Mouse (Mus musculus) midbrain, postnatal 0 days (tissue): Measurements from ENCODE around the gene Tnrc6b. TPM values are rescaled to one million over a fixed set of nuclear protein-coding genes. Genes with fewer than 3 reads are reported as not detected.
"Not testable (repeated sequence)": the region's sequence is repeated elsewhere in the genome, so short reads cannot be mapped to it uniquely, and the experiment has no call there.

Experiments
- ATAC-seq: fragments of 200-750 bp; cut with Nextera tagmentation; 2 replicates; pipeline ENCODE4 v1.8.0; 2017; ENCODE audit warnings: moderate number of reproducible peaks, mild to moderate bottlenecking, moderate TSS enrichment, moderate library complexity; ENCODE audit not compliant: low FRiP score
- DNase-seq: peaks from one replicate; pipeline ENCODE4 v3.0.0-alpha.2; 2015; ENCODE audit warnings: low spot score
- H3K27ac ChIP-seq: fragments of 300-500 bp; sonication (generic); 2 replicates; pipeline ENCODE4 v1.5.1; 2014; ENCODE audit warnings: low read depth, mild to moderate bottlenecking, low read length, mixed read lengths
- H3K27me3 ChIP-seq: fragments of 300-500 bp; sonication (generic); 2 replicates; pipeline ENCODE4 v1.6.1; 2014; ENCODE audit warnings: low read length, control low read depth, mixed read lengths; ENCODE audit not compliant: insufficient read depth
- H3K36me3 ChIP-seq: fragments of 300-500 bp; sonication (generic); 2 replicates; pipeline ENCODE4 v1.6.1; 2014; ENCODE audit warnings: low read length, control low read depth, mixed read lengths; ENCODE audit not compliant: insufficient read depth
- H3K4me1 ChIP-seq: fragments of 300-500 bp; sonication (generic); 2 replicates; pipeline ENCODE4 v1.6.1; 2014; ENCODE audit warnings: mild to moderate bottlenecking, control low read depth, antibody characterized with exemption, low read length, mixed read lengths; ENCODE audit not compliant: insufficient read depth
- H3K4me2 ChIP-seq: fragments of 300-500 bp; sonication (generic); 2 replicates; pipeline ENCODE4 v1.6.1; 2014; ENCODE audit warnings: low read depth, mild to moderate bottlenecking, low read length, mixed read lengths; ENCODE audit not compliant: poor library complexity, severe bottlenecking
- H3K4me3 ChIP-seq: fragments of 300-500 bp; sonication (generic); 2 replicates; pipeline ENCODE4 v1.5.1; 2014; ENCODE audit warnings: low read depth, mild to moderate bottlenecking, low read length, moderate library complexity
- H3K9ac ChIP-seq: fragments of 300-500 bp; sonication (generic); replicated peaks from 2 replicates; pipeline ENCODE4 v1.6.1; 2014; ENCODE audit warnings: mild to moderate bottlenecking, low read length, moderate library complexity, mixed read lengths; ENCODE audit not compliant: poor library complexity, severe bottlenecking
- H3K9me3 ChIP-seq: fragments of 300-500 bp; sonication (generic); 2 replicates; pipeline ENCODE4 v1.6.1; 2016; ENCODE audit warnings: low read length, control low read depth
- CTCF ChIP-seq: IDR thresholded peaks from 2 replicates; pipeline ENCODE4 v1.5.1; 2016; ENCODE audit warnings: antibody characterized with exemption, mild to moderate bottlenecking
- WGBS: fragments of 180-500 bp; shearing (Covaris S2); extraction: QIAGEN DNeasy Blood & Tissue Kit; methylation state at CpG from one replicate; pipeline ENCODE4 v1.1.7; 2014; 5-methylcytosine and 5-hydroxymethylcytosine counted together
- polyA plus RNA-seq: library from polyadenylated mRNA; unstranded; fragments of >200 nt; fragmentation: Nextera tagmentation; extraction: Ambion mirVana; gene quantifications from 2 replicates; pipeline ENCODE4 v1.2.1, GENCODE M21; 2015
- total RNA-seq: library from RNA; depleted of rRNA; stranded (reverse); fragments of >200 nt; gene quantifications from 2 replicates; pipeline ENCODE4 v1.2.3, GENCODE M21; 2014

Gene Tnrc6b
- total and polyA plus RNA-seq, 2 experiments from 2014 or later = 26.3 to 30.0 TPM

DNA sequence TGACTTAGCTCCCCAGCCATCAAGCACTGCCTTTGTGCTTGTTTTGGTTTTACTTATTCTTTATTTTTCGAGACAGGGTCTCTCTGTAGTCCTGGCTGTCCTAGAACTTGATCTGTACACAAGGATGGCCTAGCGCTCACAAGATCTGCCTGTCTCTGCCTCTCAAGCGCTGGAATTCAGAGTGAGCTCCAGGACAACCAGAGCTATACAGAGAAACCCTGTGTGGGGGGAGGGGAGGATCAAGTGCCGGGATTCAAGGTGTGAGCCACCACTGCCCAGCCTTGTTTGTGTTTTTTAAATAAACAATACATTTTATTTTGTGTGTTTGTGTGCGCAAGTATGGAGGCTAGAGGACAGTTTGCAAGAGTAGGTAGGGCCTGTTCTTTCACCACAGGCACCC is 141.0 kb downstream of the Tnrc6b start:
- DNase-seq = no peak
- no peaks in the 10 kb centered on the region for H3K36me3 ChIP-seq
- no peak for TF ChIP-seq CTCF
- 97% methylated on average over 5 of the region's 5 CpGs for WGBS
- H3K27ac ChIP-seq = no peak overlapping the region
- H3K9me3 ChIP-seq = no peaks in the 10 kb centered on the region
- no peak overlapping the region for H3K4me2 ChIP-seq
- no peaks in the 10 kb centered on the region for H3K27me3 ChIP-seq
- no peak overlapping the region for H3K9ac ChIP-seq
- ATAC-seq = no peak
- H3K4me1 ChIP-seq = peaks cover 6% of the 10 kb centered on the region; the same call in 1 of the 2 replicates
- H3K4me3 ChIP-seq = no peak overlapping the region

DNA sequence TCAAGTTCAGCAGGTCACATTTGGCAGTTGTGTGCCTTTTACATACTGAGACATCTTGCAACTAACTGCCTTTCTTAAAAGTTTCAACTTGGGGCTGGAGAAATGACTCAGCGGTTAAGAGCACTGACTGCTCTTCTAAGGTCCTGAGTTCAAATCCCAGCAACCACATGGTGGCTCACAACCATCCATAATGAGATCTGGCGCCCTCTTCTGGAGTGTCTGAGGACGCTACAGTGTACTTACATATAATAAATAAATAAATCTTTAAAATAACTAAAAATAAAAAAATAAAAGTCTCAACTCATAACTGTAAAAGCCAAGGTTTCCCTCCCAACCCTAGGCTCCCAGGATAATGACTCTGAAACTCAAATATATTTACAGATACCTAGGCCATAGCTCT is 141.4 kb downstream of the Tnrc6b start:
- not testable (repeated sequence) for H3K9me3 ChIP-seq, H3K4me1 ChIP-seq, H3K27ac ChIP-seq, H3K36me3 ChIP-seq, H3K9ac ChIP-seq, H3K4me2 ChIP-seq, H3K4me3 ChIP-seq, DNase-seq, H3K27me3 ChIP-seq, ATAC-seq
- 90% methylated on average over 3 of the region's 3 CpGs for WGBS

DNA sequence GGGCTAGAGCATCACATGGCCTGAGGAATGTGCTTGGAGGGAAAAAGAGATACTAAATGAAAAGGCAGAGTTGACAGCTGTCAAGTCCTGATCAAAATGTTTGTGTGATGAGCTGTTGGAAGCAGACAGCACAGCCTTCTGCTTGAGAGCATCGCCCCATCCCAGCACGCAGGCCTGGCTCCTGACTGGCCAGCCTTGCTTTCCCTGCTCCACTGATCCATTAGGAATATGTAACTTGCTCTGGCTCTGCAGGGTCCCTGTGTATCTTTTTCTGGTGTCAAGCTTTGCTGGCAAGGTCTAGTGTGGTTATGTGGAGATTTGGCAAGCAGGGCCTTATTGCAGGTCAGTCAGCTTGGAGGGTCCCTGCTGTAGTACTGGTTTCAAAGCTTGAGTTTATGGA is 148.3 kb downstream of the Tnrc6b start:
- H3K27me3 ChIP-seq = no peaks in the 10 kb centered on the region
- H3K9ac ChIP-seq = no peak overlapping the region
- no peak overlapping the region for H3K4me2 ChIP-seq
- DNase-seq (peak; percentile 58), ATAC-seq (no peak)
- WGBS = 78% methylated on average over 2 of the region's 2 CpGs
- H3K9me3 ChIP-seq = no peaks in the 10 kb centered on the region
- no peak overlapping the region for H3K27ac ChIP-seq
- peaks cover 5% of the 10 kb centered on the region; the same call in 1 of the 2 replicates for H3K36me3 ChIP-seq
- H3K4me1 ChIP-seq = peaks cover 3% of the 10 kb centered on the region; the same call in 1 of the 2 replicates
- no peak for TF ChIP-seq CTCF
- no peak overlapping the region for H3K4me3 ChIP-seq

DNA sequence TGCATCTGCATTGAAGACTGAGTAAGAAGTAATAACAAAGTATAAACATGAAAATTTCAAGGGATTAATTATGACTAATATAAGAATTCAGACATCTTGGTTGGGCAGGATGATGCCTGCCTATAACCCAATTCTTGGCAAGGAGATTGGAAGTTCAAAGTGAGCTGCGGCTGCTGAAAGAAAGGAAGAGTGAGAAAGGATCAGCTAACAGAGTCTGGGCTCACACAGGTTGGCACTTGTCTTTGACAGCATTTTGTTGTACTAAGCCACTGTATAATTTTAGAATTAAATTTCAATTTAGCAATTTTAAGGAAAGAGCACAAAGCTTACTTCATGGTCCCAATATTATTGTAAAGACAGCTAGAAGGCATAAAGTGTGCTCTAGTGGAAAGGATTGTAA is 150.2 kb downstream of the Tnrc6b start:
- Histone ChIP-seq H3K27ac (no peak overlapping the region), H3K27me3 (no peaks in the 10 kb centered on the region), H3K36me3 (peaks cover 5% of the 10 kb centered on the region), H3K4me3 (no peak overlapping the region), H3K4me1 (no peaks in the 10 kb centered on the region; the same call in 1 of the 2 replicates), H3K4me2 (no peak overlapping the region), H3K9ac (no peak overlapping the region), H3K9me3 (no peaks in the 10 kb centered on the region)
- no peak for ATAC-seq
- no peak for TF ChIP-seq CTCF
- no peak for DNase-seq
- WGBS = 59% methylated on average over 1 of the region's 1 CpGs

DNA sequence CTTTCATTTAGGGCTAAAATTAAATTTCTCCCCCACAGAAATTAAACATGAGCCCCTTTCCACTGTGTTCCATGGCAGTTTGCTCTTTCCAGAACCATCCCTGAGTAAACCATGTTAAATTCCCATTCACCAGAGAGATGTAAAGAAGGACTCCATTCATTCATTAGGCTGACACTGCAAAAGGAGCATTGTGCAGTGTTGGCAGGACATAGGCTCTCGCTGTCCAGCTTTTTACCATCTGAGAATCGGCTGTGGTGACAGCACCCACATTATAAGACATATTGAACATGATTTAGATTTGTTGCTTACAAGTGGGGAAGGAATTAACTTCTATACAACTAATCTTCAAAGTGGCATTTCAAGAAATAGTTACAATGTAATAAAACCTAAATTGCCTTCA is 150.9 kb downstream of the Tnrc6b start:
- no peaks in the 10 kb centered on the region for H3K9me3 ChIP-seq
- peaks cover 8% of the 10 kb centered on the region for H3K36me3 ChIP-seq
- no peak overlapping the region for H3K9ac ChIP-seq
- no peak for TF ChIP-seq CTCF
- ATAC-seq (no peak), DNase-seq (peak; percentile 35)
- H3K4me2 ChIP-seq = no peak overlapping the region
- H3K4me1 ChIP-seq = no peaks in the 10 kb centered on the region
- H3K27ac ChIP-seq = no peak overlapping the region
- no peaks in the 10 kb centered on the region for H3K27me3 ChIP-seq
- no peak overlapping the region for H3K4me3 ChIP-seq
- WGBS = 52% methylated on average over 2 of the region's 2 CpGs

DNA sequence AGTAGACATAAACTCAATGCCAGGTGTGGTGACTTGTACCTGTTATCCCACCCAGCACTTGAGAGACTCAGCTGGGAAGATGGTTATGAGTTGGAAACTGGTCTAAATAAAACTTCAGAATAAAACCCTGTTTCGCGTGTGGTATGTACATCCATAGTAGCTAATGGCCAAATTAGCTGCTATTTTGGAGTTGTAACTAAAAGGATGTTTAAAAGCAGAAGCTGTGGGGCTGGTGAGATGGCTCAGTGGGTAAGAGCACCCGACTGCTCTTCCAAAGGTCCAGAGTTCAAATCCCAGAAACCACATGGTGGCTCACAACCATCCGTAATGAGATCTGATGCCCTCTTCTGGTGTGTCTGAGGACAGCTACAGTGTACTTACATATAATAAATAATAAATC is 157.5 kb downstream of the Tnrc6b start:
- H3K9me3 ChIP-seq, H3K36me3 ChIP-seq, H3K4me2 ChIP-seq, H3K27me3 ChIP-seq, ATAC-seq, DNase-seq, H3K9ac ChIP-seq, H3K27ac ChIP-seq, H3K4me3 ChIP-seq, H3K4me1 ChIP-seq: not testable (repeated sequence)
- 96% methylated on average over 4 of the region's 4 CpGs for WGBS

DNA sequence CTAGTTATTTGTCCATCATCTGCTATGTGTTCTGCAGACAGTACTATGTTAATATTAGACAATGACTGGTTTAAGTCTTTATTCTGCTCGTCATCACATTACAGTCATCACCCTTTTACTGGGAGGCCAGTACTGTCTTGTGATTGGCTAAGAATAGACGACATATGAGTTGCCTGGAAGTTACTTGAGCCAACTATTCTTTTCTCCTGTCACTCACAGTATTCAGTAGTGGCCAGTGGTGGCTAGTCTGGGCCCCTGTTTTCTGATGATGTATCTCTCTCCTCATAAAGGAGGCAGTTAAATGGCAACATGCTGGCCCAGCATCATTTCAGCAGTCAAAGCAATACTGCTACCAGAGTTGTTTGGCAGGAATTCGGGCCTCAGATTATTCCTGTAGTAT is 163.6 kb downstream of the Tnrc6b start:
- Histone ChIP-seq H3K4me1 (no peaks in the 10 kb centered on the region), H3K4me3 (no peak overlapping the region), H3K36me3 (peaks cover 16% of the 10 kb centered on the region), H3K27ac (no peak overlapping the region), H3K27me3 (no peaks in the 10 kb centered on the region), H3K4me2 (no peak overlapping the region), H3K9ac (no peak overlapping the region), H3K9me3 (no peaks in the 10 kb centered on the region)
- 75% methylated on average over 3 of the region's 3 CpGs for WGBS
- no peak for DNase-seq
- no peak for ATAC-seq
- no peak for TF ChIP-seq CTCF
